Mouse (Mus musculus) kidney, adult 2 months (tissue): ENCODE results near the gene Bcas3. TPM values are rescaled to one million over a fixed set of nuclear protein-coding genes. Genes with fewer than 3 reads are reported as not detected.

Experiments used
- DNase-seq: peaks from one replicate; pipeline ENCODE4 v3.0.0; 2021
- H3K27ac ChIP-seq: fragments of 200-500 bp; 2 replicates; pipeline ENCODE4 v1.5.1; 2012; ENCODE audit warnings: low read depth, low read length, control low read depth, inconsistent platforms; ENCODE audit not compliant: insufficient read depth
- H3K27me3 ChIP-seq: fragments of 200-500 bp; replicated peaks from 2 replicates; pipeline ENCODE4 v1.6.1; 2012; ENCODE audit warnings: mild to moderate bottlenecking, moderate library complexity, low read length, inconsistent platforms; ENCODE audit not compliant: control insufficient read depth, insufficient read depth
- H3K36me3 ChIP-seq: fragments of 200-500 bp; 2 replicates; pipeline ENCODE4 v1.6.1; 2012; ENCODE audit warnings: mild to moderate bottlenecking, moderate library complexity, low read length, inconsistent platforms; ENCODE audit not compliant: control insufficient read depth, insufficient read depth
- H3K4me1 ChIP-seq: fragments of 200-500 bp; 2 replicates; pipeline ENCODE4 v1.6.1; 2011; ENCODE audit warnings: low read length; ENCODE audit not compliant: control insufficient read depth, insufficient read depth
- H3K4me3 ChIP-seq: fragments of 200-500 bp; 2 replicates; pipeline ENCODE4 v1.5.1; 2011; ENCODE audit warnings: mild to moderate bottlenecking, low read depth, low read length, control low read depth; ENCODE audit not compliant: insufficient read depth
- CTCF ChIP-seq: fragments of 200-500 bp; conservative IDR thresholded peaks from 2 replicates; pipeline ENCODE4 v1.5.1; 2011; ENCODE audit warnings: low read depth, mild to moderate bottlenecking, control low read depth, low read length, moderate library complexity, mixed read lengths; ENCODE audit not compliant: insufficient read depth, insufficient read length
- POLR2A ChIP-seq: fragments of 200-500 bp; IDR thresholded peaks from one replicate; pipeline ENCODE4 v1.6.1; 2011; ENCODE audit warnings: low read depth, low read length, control low read depth
- WGBS: fragments of 180-500 bp; shearing (Covaris S2); methylation state at CpG from one replicate; pipeline ENCODE4 v1.1.7; 2018; 5-methylcytosine and 5-hydroxymethylcytosine counted together
- polyA plus RNA-seq: library from polyadenylated mRNA; depleted of rRNA; stranded (reverse); fragments of >200 nt; gene quantifications from 2 replicates; pipeline ENCODE4 v1.2.3, GENCODE M21; 2012

The Bcas3 gene
- polyA plus RNA-seq, 1 experiment, result 47.3 TPM

DNA sequence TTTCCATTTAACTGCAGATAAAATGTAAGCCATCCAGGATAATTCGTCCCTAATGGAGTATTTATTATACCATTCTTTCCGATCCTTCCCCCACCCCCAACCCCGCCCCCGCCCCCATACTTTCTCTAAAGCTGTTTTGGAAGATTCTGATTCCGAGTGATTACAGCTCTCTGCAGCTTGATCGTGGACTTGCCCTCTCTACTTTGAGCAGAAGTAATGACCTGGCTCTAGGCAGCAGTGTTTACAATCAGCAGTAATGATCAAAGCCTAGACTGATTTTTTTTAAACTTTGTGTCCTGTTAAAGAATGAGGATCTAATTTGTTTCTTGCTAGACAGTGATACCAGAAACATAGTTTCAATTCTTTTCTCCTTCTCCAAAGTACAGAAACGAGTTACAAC is 314.2 kb downstream of the Bcas3 start:
- Histone ChIP-seq H3K4me1 (0 out of 2 replicates have a peak, but pooled peaks cover 6% of the 10 kb centered on the region), H3K27ac (no peak overlapping the region), H3K27me3 (no peaks in the 10 kb centered on the region), H3K4me3 (no peak overlapping the region), H3K36me3 (no peaks in the 10 kb centered on the region)
- TF ChIP-seq POLR2A (no peak), CTCF (no peak)
- DNase-seq, result no peak
- 61% methylated on average over 7 of the region's 7 CpGs for WGBS

DNA sequence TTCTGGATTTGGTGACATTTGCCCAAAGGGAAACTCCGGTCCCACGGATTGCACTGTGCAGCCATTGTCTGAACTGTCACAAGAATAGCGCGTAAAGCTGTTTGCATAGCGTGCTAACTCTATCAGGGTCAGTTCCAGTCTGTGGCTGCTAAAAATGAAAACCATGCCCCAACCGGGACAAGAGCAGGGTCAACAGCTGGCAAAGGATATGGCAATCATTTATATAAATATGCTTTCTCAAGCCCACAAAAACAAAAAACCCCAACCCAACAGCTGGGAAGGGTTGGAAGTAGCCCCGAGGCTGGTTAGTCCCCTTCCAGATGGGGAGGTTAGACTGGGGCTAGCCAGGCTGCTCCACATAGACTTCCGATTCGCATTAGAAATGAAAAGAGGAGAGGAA is 314.8 kb downstream of the Bcas3 start:
- Histone ChIP-seq H3K36me3 (no peaks in the 10 kb centered on the region), H3K27me3 (no peaks in the 10 kb centered on the region), H3K4me3 (no peak overlapping the region), H3K4me1 (0 out of 2 replicates have a peak, but pooled peaks cover 6% of the 10 kb centered on the region), H3K27ac (no peak overlapping the region)
- no peak for TF ChIP-seq POLR2A
- 66% methylated on average over 9 of the region's 9 CpGs for WGBS
- DNase-seq, result no peak

- 79% methylated on average over 10 of the region's 10 CpGs for WGBS
Observed at GRCm38 (mm10) chr11:85672881-85673475, 320.0 kb downstream of the Bcas3 start.

GRCm38 (mm10) chr11:85675244-85675643 is 322.3 kb downstream of the Bcas3 start:
- Histone ChIP-seq H3K27me3 (no peaks in the 10 kb centered on the region), H3K4me3 (no peak overlapping the region), H3K36me3 (no peaks in the 10 kb centered on the region), H3K27ac (0 out of 2 replicates have a peak overlapping the region, but pooled peaks have one; percentile 20), H3K4me1 (no peaks in the 10 kb centered on the region; the same call in 1 of the 2 replicates)
- DNase-seq, result no peak
- 58% methylated on average over 4 of the region's 4 CpGs for WGBS
- TF ChIP-seq CTCF, result no peak
- TF ChIP-seq POLR2A, result no peak

More at GRCm38 (mm10) chr11:85672881-85673475, 320.0 kb downstream of the Bcas3 start:
- no peak overlapping the region for H3K4me3 ChIP-seq
- no peaks in the 10 kb centered on the region for H3K36me3 ChIP-seq
- H3K27ac ChIP-seq, result no peak overlapping the region
- no peaks in the 10 kb centered on the region for H3K27me3 ChIP-seq
- DNase-seq, result no peak
- no peak for TF ChIP-seq POLR2A
- TF ChIP-seq CTCF, result no peak
- H3K4me1 ChIP-seq, result no peaks in the 10 kb centered on the region; the same call in 1 of the 2 replicates

GRCm38 (mm10) chr11:85676357-85677004 is 323.5 kb downstream of the Bcas3 start:
- Histone ChIP-seq H3K4me3 (no peak overlapping the region), H3K36me3 (no peaks in the 10 kb centered on the region), H3K27me3 (no peaks in the 10 kb centered on the region), H3K27ac (no peak overlapping the region), H3K4me1 (no peaks in the 10 kb centered on the region; the same call in 1 of the 2 replicates)
- WGBS, result 68% methylated on average over 10 of the region's 10 CpGs
- TF ChIP-seq CTCF (no peak), POLR2A (no peak)
- no peak for DNase-seq

GRCm38 (mm10) chr11:85678666-85679065 is 325.7 kb downstream of the Bcas3 start:
- no peak overlapping the region for H3K27ac ChIP-seq
- WGBS, result 79% methylated on average over 5 of the region's 5 CpGs
- no peak for TF ChIP-seq CTCF

GRCm38 (mm10) chr11:85681580-85682419 is 328.8 kb downstream of the Bcas3 start:
- Histone ChIP-seq H3K4me3 (no peak overlapping the region), H3K4me1 (no peaks in the 10 kb centered on the region), H3K27me3 (no peaks in the 10 kb centered on the region), H3K27ac (no peak overlapping the region), H3K36me3 (no peaks in the 10 kb centered on the region)
- TF ChIP-seq POLR2A, result no peak
- TF ChIP-seq CTCF, result no peak
- WGBS, result 87% methylated on average over 11 of the region's 11 CpGs
- DNase-seq, result no peak

More at GRCm38 (mm10) chr11:85678666-85679065, 325.7 kb downstream of the Bcas3 start:
- Histone ChIP-seq H3K27me3 (no peaks in the 10 kb centered on the region), H3K36me3 (no peaks in the 10 kb centered on the region), H3K4me1 (no peaks in the 10 kb centered on the region; the same call in 1 of the 2 replicates), H3K4me3 (no peak overlapping the region)
- DNase-seq, result no peak
